Comparison of ENCODE assay signal across 16 mouse cellular contexts in genomic region chr10:68081712-68082111, GRCm38 (mm10).
DNase-seq lines count a peak whose midpoint lies in the region; ATAC-seq and TF ChIP-seq lines count a peak whose summit lies in the region.
"Had no signal": no experiment of that assay in that cellular context is flagged by ENCODE, and none has a peak within 500 bp of the region (broad histone marks: within the 10 kb centered on the region; RNA-seq: fewer than 3 reads in every experiment).

No protein-coding gene starts in this region.

- no peaks in the 10 kb centered on the region for H3K9me3 ChIP-seq in lung, embryonic 14.5 days (ENCODE audit: low read depth, low read length)
- no peaks in the 10 kb centered on the region; the same call in 1 of the 2 replicates for H3K9me3 ChIP-seq in heart, embryonic 16.5 days (replicated peaks; ENCODE audit: control insufficient read depth, low read length)
- H3K9me3 ChIP-seq: embryonic facial prominence, embryonic 15.5 days; limb, embryonic 10.5 days; neural tube, embryonic 12.5 days; stomach, embryonic 15.5 days had no signal

- no peak overlapping the region for H3K27ac ChIP-seq in lung, embryonic 14.5 days (ENCODE audit: low read depth)
- no peak overlapping the region for H3K27ac ChIP-seq in heart, embryonic 16.5 days (ENCODE audit: low read length)
- H3K27ac ChIP-seq: embryonic facial prominence, embryonic 15.5 days; hindbrain, embryonic 13.5 days; limb, embryonic 10.5 days; neural tube, embryonic 12.5 days; stomach, embryonic 15.5 days had no signal

- no peak for TF ChIP-seq CTCF in lung, embryonic 14.5 days (IDR thresholded peaks at IDR 0.05; ENCODE audit: low read depth)

- ATAC-seq in lung, embryonic 14.5 days (ENCODE audit: insufficient read depth) = no peak
- ATAC-seq in activated CD4-positive, CD25-positive, alpha-beta regulatory T cell, adult 4 months = peak; percentile 89
- peak; percentile 52 for ATAC-seq in heart, embryonic 16.5 days (replicated peaks; ENCODE audit: extremely low read depth, insufficient read depth, low FRiP score)
- ATAC-seq: liver, postnatal 0 days had no signal

- no peak overlapping the region for H3K9ac ChIP-seq in lung, embryonic 14.5 days
- no peak overlapping the region for H3K9ac ChIP-seq in heart, embryonic 16.5 days (ENCODE audit: low read length)
- H3K9ac ChIP-seq: embryonic facial prominence, embryonic 15.5 days; hindbrain, embryonic 13.5 days; liver, postnatal 0 days; neural tube, embryonic 12.5 days; stomach, embryonic 15.5 days had no signal

- H3K36me3 ChIP-seq in lung, embryonic 14.5 days (ENCODE audit: insufficient read depth) = no peaks in the 10 kb centered on the region
- H3K36me3 ChIP-seq in heart, embryonic 16.5 days (ENCODE audit: control insufficient read depth, insufficient read depth) = no peaks in the 10 kb centered on the region
- H3K36me3 ChIP-seq: embryonic facial prominence, embryonic 15.5 days; hindbrain, embryonic 13.5 days; limb, embryonic 10.5 days; neural tube, embryonic 12.5 days; stomach, embryonic 15.5 days had no signal

- no peaks in the 10 kb centered on the region for H3K4me1 ChIP-seq in lung, embryonic 14.5 days (ENCODE audit: insufficient read depth)
- peaks cover 14% of the 10 kb centered on the region for H3K4me1 ChIP-seq in heart, embryonic 16.5 days (ENCODE audit: control insufficient read depth, insufficient read depth, low read length)
- H3K4me1 ChIP-seq: hindbrain, embryonic 13.5 days; neural tube, embryonic 12.5 days; stomach, embryonic 15.5 days had no signal

- WGBS in lung, embryonic 14.5 days = 32% methylated on average over 6 of the region's 6 CpGs
- WGBS in heart, embryonic 16.5 days = 40% methylated on average over 6 of the region's 6 CpGs

- H3K27me3 ChIP-seq in lung, embryonic 14.5 days (ENCODE audit: insufficient read depth, low read length) = no peaks in the 10 kb centered on the region
- H3K27me3 ChIP-seq in heart, embryonic 16.5 days (ENCODE audit: control insufficient read depth, insufficient read depth, low read length) = no peaks in the 10 kb centered on the region
- H3K27me3 ChIP-seq: embryonic facial prominence, embryonic 15.5 days; hindbrain, embryonic 13.5 days; neural tube, embryonic 12.5 days; stomach, embryonic 15.5 days had no signal

- DNase-seq in lung, embryonic 14.5 days = peak; percentile 46
- no peak for DNase-seq in lung, postnatal 25 days (ENCODE audit: low spot score)
- peak; percentile 44 to 52 for DNase-seq in thymus, postnatal 10 days (ENCODE audit: low spot score in 2 of 2)
- no peak for DNase-seq in adrenal gland, postnatal 4 days (ENCODE audit: low spot score in 2 of 2)
- no peak for DNase-seq in yolk sac, embryonic 10.5 days (ENCODE audit: low spot score)
- DNase-seq: adrenal gland, postnatal 14 days; cerebellum, adult 2 months; kidney, postnatal 36 days; liver, postnatal 0 days had no signal

- no peak overlapping the region for H3K4me2 ChIP-seq in lung, embryonic 14.5 days
- no peak overlapping the region for H3K4me2 ChIP-seq in heart, embryonic 16.5 days (ENCODE audit: low read depth, low read length)
- H3K4me2 ChIP-seq: embryonic facial prominence, embryonic 15.5 days; hindbrain, embryonic 13.5 days; neural tube, embryonic 12.5 days; stomach, embryonic 15.5 days had no signal

- no peak overlapping the region for H3K4me3 ChIP-seq in lung, embryonic 14.5 days (ENCODE audit: low read depth, low read length)
- H3K4me3 ChIP-seq in heart, embryonic 16.5 days (ENCODE audit: low read length) = no peak overlapping the region
- H3K4me3 ChIP-seq: embryonic facial prominence, embryonic 15.5 days; hindbrain, embryonic 13.5 days; limb, embryonic 10.5 days; neural tube, embryonic 12.5 days; stomach, embryonic 15.5 days had no signal

Comparison
In these comparisons a context has a peak if more than half of its experiments do, and no peak if none do; other contexts are left out.
1. DNase-seq: peak in lung, embryonic 14.5 days (single experiment) and thymus, postnatal 10 days (2 of 2); none in lung, postnatal 25 days (single experiment), adrenal gland, postnatal 4 days (0 of 2) and yolk sac, embryonic 10.5 days (single experiment).